Mouse (Mus musculus) MEL-GATA-1-ER (cell line): ENCODE data around the gene Esr2.

Experiments
- DNase-seq: peaks from one replicate; pipeline ENCODE4 v3.0.0-alpha.2; 2012; ENCODE audit warnings: low read depth; ENCODE audit errors: extremely low read depth

Gene Esr2

DNA sequence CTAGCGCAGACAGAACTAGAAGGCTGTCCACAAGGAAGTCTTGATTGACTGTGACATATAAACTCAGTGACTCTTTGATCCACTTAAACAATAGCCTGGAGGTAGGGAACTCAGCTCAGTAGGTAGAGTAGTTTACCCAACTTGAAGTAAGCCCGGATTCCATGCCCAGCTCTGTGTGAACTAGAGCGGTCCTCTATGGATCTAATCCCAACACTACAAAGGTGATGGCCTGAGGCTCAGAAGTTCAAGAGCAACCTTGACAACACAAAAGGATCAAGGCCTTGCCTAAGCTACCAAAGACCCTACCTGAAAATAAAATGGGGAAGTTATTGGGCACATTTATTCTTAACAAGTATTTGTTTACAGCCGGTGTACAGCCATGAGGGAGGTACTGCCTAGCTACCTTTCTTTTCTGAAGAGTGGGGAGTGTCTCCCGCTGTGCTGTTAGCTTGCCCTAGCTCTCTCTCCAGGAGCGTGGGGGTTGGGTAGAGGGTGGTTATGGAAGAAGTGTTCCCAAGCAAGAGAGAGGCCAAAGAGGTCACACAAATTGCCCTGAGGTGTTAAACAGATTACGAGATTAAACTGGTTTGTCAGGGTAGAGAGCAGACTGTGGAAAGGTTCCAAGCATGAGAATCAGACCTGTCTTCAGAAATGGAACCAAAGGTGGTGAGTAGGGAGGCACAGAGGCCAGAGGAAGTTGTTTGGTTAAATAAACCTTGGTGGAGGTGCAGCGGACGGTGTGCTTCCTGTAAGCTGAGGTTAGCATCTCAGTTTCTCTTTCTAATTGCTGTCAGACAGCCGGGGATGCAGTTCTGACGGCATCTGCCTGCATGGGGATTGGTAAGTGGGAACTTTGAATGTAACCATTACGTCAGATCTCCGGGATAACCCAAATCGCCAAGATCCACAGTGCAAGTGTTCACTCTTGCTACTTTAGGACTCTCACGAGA lies 90.8 kb downstream of the Esr2 start:
- no peak for DNase-seq

DNA sequence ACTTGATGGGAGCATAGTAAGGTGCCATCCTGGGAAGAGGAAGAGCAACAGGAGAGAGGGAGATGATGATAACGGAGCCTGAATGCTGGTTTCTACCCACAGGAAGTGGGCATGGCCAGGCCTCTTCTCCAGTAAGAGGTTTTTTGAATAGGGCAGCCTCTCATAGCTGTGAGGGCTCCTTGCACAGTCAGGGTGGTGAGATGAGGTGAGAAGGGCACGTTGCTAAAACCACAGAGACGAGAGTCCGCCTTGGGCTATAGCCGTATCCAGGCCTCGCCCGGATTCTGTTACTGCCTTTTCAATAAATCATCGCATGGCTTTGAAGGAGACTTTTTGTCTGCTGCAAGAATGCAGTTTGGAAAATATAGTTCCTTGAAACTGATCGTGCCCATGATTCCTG lies 92.0 kb downstream of the Esr2 start:
- DNase-seq, result no peak

DNA sequence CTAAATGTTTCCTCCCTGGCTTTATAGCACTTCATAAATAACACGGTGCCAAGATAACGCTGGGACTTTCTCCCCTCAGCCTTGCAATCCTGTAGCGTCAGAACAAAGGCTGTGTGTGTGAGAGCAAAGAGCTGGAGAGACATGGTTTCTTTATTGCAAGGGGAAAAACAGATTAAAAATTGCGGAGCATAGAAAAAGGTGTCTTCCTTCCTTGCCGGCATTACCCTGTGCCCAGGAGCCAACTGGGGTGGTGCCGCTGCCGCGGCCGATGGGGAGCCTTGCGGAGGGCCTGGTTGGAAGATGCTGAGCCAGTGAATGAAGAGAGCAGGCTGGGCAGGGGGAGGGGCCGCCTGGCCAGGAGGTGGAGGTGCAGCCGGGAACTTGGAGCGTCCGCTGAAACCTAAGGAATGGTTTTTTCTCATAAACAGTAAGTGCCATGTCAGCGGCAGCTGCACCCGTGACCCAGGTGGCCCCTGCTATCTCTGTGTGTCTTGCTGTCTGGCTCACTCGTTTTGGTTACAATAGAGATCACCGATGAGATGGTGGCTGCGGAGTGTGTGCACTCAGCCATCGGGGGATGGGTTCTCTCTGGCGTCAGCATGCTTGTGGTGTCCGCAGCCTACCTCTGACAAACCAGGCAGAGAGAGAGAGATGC lies 95.4 kb downstream of the Esr2 start:
- no peak for DNase-seq

DNA sequence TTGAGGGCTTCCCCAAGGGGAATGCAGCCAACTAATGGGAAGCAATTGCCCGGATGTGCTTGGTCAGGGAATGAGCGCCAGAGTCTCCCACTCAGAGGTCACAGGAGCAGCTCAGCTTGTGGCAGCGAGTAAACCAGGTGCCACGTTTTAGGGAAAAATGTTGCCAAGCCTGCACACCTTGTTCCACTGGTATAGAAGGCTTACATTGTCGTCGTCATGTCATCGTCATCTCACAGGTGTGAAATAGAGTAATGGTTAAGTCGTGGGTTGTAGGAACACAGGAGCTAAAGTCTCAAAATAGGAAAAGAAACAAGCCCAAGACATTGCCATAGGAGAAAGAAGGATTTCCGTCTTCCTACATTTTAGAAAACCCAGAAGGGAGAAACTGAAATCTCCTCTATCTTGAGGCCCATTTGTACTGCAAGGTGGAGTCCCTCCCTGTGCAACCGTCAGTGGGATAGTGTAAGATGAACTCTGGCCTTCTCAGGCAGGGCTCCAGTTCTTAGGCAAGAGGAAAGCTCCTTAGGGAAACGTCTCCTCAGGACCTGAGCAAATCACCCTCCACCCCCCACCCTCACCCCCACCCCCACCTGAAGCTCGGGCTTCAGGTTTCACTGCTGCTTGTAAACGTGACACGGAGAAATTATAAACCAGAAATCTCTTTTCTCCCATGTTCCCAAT lies 96.0 kb downstream of the Esr2 start:
- no peak for DNase-seq

DNA sequence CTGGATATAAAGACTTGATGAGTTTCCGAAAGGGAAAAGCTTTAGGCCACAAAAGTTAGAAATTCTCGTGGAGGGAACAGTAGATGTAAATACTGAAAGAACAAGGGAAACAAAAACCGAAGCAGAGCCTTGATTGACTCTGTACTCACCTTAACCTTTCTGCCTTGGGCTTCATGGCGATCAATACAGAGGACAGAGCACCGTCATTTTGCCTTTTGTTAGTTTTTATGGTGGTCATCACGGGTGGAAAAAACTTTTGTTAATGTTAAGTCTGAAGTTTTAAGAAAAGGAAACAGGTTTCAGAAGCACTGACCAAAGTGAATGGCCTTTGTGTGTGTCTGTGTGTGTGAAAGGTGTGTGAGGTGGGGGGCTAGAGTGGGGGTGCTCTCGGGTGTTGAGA lies 103.1 kb downstream of the Esr2 start:
- DNase-seq, result no peak

DNA sequence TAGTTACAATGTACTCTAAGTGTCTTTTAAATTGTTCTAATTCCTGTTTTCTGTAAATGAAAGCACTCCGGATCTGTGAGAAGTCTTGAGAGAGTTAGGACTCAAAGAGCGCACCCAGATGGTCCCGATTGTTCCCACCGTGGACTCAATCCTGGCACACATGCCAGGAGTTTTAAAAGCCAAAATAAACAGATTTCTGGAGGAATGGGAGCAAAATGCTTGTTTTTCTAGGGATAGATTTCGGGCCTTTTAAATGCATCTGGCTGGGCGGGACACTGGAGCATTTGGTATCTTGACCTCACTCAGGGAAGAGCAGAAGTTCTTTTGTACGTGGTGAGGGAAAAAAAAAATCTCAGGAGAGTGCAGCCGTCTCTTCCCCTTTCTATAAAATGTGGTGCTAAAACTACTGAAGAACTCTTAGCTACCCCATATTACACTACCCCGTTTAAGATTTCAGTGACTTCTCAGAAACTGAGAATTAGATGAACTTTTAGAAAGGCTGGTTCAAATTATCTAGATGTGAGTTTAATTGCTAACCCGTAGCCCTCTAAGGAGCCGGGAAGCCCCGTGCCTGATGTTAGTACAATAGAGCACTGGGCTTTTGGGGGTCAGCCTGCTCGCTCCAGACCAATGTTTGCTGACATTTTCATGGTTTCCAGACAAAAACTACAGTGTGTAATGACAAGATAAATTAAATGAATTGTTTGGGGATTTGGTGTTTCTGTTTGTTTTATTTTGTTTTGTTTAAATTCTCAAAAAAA lies 103.8 kb downstream of the Esr2 start:
- no peak for DNase-seq

DNA sequence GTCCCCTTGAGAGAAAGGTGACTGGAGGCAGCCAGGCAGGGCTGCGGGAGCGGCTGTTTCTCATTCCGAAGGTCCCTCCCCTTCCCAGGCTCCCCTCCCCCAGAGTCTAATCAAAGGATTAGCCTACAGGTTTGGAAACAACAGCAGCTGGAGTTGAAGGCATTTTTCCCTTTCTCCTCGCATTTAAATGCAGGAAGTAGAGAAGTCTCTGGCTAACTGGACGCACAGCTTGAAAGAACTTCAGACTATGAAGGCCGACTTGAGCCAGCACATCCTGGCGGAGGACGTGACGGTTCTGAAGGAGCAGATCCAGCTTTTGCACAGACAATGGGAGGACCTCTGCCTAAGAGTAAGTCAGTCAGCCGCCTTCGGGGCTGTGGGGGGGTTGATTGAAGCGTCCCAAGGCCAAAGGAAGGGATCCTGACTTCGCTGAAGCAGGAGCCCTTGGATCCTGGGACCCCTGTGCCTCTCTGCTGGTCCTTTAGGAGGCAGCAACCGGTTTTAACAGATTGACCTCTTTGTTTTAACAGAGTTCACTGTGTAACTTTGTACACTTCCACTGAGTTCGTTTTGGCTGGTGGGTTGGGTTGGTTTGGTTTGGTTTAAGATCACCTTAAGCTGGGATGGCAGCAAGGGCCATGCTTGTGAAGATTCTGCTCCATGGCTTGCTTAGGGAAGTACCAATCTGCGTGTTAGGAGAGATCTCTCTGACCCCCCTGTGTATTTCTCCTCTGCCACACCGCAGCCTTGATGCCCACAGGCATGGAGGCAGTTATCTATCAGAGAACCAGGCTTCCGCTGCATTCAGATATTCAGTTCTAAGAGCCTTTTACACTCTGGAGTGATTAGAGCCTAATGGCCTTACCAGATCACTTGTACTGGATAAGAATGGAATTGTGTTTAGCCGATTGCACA lies 104.9 kb downstream of the Esr2 start:
- no peak for DNase-seq
